Mouse (Mus musculus) midbrain, embryonic 11.5 days (tissue): Measurements from ENCODE around the gene Epb41l4b. TPM values are rescaled to one million over a fixed set of nuclear protein-coding genes. Genes with fewer than 3 reads are reported as not detected.

ENCODE experiments used
- ATAC-seq: fragments of 200-750 bp; cut with Nextera tagmentation; 2 replicates; pipeline ENCODE4 v1.8.0; 2017; ENCODE audit warnings: moderate TSS enrichment, moderate library complexity; ENCODE audit not compliant: low FRiP score
- DNase-seq: peaks from one replicate; pipeline ENCODE4 v3.0.0; 2015; ENCODE audit warnings: low spot score; ENCODE audit errors: missing footprints
- H3K27ac ChIP-seq: fragments of 300-500 bp; sonication (generic); 2 replicates; pipeline ENCODE4 v1.5.1; 2014; ENCODE audit warnings: low read depth, low read length
- H3K27me3 ChIP-seq: fragments of 300-500 bp; sonication (generic); 2 replicates; pipeline ENCODE4 v1.6.1; 2014; ENCODE audit warnings: mild to moderate bottlenecking, low read length, moderate library complexity, mixed read lengths; ENCODE audit not compliant: control insufficient read depth, insufficient read depth
- H3K36me3 ChIP-seq: fragments of 300-500 bp; sonication (generic); 2 replicates; pipeline ENCODE4 v1.6.1; 2014; ENCODE audit warnings: mild to moderate bottlenecking, low read length, moderate library complexity, mixed read lengths; ENCODE audit not compliant: control insufficient read depth, insufficient read depth
- H3K4me1 ChIP-seq: fragments of 300-500 bp; sonication (generic); 2 replicates; pipeline ENCODE4 v1.6.1; 2014; ENCODE audit warnings: low read length; ENCODE audit not compliant: control insufficient read depth, insufficient read depth
- H3K4me2 ChIP-seq: fragments of 300-500 bp; sonication (generic); 2 replicates; pipeline ENCODE4 v1.6.1; 2014; ENCODE audit warnings: mild to moderate bottlenecking, moderate library complexity
- H3K4me3 ChIP-seq: fragments of 300-500 bp; sonication (generic); 2 replicates; pipeline ENCODE4 v1.5.1; 2014; ENCODE audit warnings: low read depth, low read length
- H3K9ac ChIP-seq: fragments of 300-500 bp; sonication (generic); 2 replicates; pipeline ENCODE4 v1.6.1; 2014; ENCODE audit warnings: low read length
- H3K9me3 ChIP-seq: fragments of 300-500 bp; sonication (generic); 2 replicates; pipeline ENCODE4 v1.6.1; 2016; ENCODE audit warnings: low read length; ENCODE audit not compliant: control insufficient read depth
- WGBS: fragments of 180-500 bp; shearing (Covaris S2); extraction: QIAGEN DNeasy Blood & Tissue Kit; methylation state at CpG from one replicate; pipeline ENCODE4 v1.1.7; 2014; 5-methylcytosine and 5-hydroxymethylcytosine counted together
- polyA plus RNA-seq: library from polyadenylated mRNA; unstranded; fragments of >200 nt; fragmentation: Nextera tagmentation; extraction: Ambion mirVana; gene quantifications from 2 replicates; pipeline ENCODE4 v1.2.1, GENCODE M21; 2014

Epb41l4b gene
- polyA plus RNA-seq, 1 experiment from 2014 or later = 0.51 TPM

DNA sequence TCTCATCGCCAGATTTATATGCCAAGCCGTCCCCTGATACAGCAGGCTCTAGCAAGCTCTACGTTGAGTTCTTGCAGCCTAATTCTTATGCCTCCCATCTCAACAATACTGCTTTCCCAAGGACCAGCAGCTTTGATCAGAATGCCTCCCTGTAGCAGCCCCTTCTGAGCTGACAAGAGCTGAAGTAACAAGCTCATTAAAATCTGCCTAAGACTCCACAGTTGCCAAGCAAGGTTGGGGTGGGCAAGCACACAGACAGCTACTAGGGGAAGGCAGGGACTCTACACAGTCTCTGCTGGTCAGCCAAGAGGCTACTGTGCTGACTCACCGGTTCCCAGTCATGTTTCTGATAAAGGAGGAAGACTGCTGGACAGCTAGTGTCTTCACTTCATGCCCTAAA, 33.7 kb downstream of the Epb41l4b start:
- DNase-seq (no peak), ATAC-seq (no peak)
- Histone ChIP-seq H3K9ac (no peak overlapping the region), H3K36me3 (no peaks in the 10 kb centered on the region), H3K27ac (no peak overlapping the region), H3K27me3 (no peaks in the 10 kb centered on the region), H3K4me2 (no peak overlapping the region), H3K9me3 (no peaks in the 10 kb centered on the region), H3K4me1 (no peaks in the 10 kb centered on the region), H3K4me3 (no peak overlapping the region)
- WGBS = 64% methylated on average over 4 of the region's 4 CpGs

DNA sequence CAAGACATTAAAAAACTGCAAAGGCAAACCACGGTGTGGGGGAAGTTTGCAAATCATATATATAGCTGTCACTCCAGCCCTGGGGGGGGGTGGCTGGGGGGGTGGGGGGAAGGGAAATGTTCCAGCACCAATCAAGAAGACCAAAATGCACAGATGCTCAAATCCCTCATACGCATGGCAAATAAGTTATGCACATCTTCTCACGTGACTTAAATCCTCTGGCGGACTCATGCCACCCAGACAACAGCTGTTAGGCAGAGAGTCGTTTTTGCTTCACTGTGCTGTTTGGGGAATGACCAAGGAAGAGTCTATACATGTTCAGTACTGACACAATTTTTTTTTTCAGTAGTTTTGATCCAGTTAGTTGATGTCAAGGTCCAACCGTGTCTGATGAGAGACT, 37.9 kb downstream of the Epb41l4b start:
- 74% methylated on average over 6 of the region's 6 CpGs for WGBS
- DNase-seq (no peak), ATAC-seq (no peak)
- no peaks in the 10 kb centered on the region for H3K27me3 ChIP-seq
- no peak overlapping the region for H3K27ac ChIP-seq
- H3K4me3 ChIP-seq = no peak overlapping the region
- H3K36me3 ChIP-seq = no peaks in the 10 kb centered on the region
- H3K9ac ChIP-seq = no peak overlapping the region
- H3K4me2 ChIP-seq = no peak overlapping the region
- no peaks in the 10 kb centered on the region for H3K4me1 ChIP-seq
- no peaks in the 10 kb centered on the region for H3K9me3 ChIP-seq

- Histone ChIP-seq H3K36me3 (no peaks in the 10 kb centered on the region), H3K9ac (no peak overlapping the region), H3K4me3 (no peak overlapping the region), H3K9me3 (no peaks in the 10 kb centered on the region), H3K27ac (no peak overlapping the region), H3K4me1 (no peaks in the 10 kb centered on the region), H3K4me2 (no peak overlapping the region), H3K27me3 (no peaks in the 10 kb centered on the region)
- WGBS = 37% methylated on average over 4 of the region's 5 CpGs
- no peak for DNase-seq
- ATAC-seq = no peak
Measured at GRCm38 (mm10) chr4:57103830-57104229, 39.4 kb downstream of the Epb41l4b start.

DNA sequence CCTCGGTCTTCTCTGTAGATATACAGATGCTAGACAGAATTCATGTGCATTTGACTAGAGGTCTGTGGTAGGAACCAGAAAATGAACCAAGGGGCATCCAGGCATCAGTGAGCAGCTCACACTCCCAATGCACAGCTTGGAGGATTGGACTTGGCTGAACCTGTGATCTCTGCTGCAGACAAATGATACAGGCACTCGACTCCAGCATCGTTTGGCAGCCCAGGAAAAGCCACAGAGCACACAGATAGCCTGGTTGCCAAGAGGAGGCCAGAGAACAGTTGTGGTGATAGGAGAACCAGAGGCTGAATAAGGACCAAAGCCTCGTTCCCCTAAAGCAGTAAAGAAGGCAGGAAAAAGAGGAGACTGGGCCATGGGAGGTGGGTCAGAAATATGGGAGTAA, 42.1 kb downstream of the Epb41l4b start:
- no peaks in the 10 kb centered on the region for H3K27me3 ChIP-seq
- no peaks in the 10 kb centered on the region for H3K36me3 ChIP-seq
- no peaks in the 10 kb centered on the region for H3K4me1 ChIP-seq
- 83% methylated on average over 4 of the region's 4 CpGs for WGBS
- no peak for ATAC-seq
- no peak overlapping the region for H3K4me2 ChIP-seq
- DNase-seq = no peak
- no peak overlapping the region for H3K4me3 ChIP-seq
- H3K9ac ChIP-seq = no peak overlapping the region
- no peaks in the 10 kb centered on the region for H3K9me3 ChIP-seq
- no peak overlapping the region for H3K27ac ChIP-seq

GRCm38 (mm10) chr4:57097411-57097810, 45.8 kb downstream of the Epb41l4b start:
- Histone ChIP-seq H3K9me3 (no peaks in the 10 kb centered on the region), H3K4me2 (no peak overlapping the region), H3K27me3 (no peaks in the 10 kb centered on the region), H3K4me3 (no peak overlapping the region), H3K36me3 (no peaks in the 10 kb centered on the region), H3K27ac (no peak overlapping the region), H3K4me1 (no peaks in the 10 kb centered on the region), H3K9ac (no peak overlapping the region)
- ATAC-seq (no peak), DNase-seq (no peak)
- 93% methylated on average over 4 of the region's 4 CpGs for WGBS

DNA sequence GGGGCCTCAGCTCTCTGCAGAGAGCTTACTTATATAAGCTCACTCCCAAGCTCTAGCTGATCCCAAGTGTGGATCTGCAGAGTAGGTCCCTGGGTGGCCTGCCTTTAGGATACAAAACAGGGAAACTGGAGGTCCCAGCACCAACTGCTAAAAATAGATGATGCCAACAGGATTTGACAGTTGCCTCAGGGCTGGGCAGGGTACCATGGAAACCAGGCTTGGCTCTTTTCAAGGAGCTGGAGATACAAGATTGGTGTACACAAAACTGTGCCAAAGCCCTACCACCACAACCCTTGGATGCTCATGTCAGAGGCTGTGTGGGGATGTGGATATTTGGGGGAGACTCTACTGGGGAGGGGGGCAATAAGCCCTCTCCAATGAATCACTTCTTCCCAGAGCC, 47.7 kb downstream of the Epb41l4b start:
- DNase-seq = no peak
- no peaks in the 10 kb centered on the region for H3K9me3 ChIP-seq
- H3K27me3 ChIP-seq = no peaks in the 10 kb centered on the region
- ATAC-seq = no peak
- H3K4me2 ChIP-seq = no peak overlapping the region
- no peaks in the 10 kb centered on the region for H3K36me3 ChIP-seq
- H3K4me1 ChIP-seq = peaks cover 12% of the 10 kb centered on the region
- H3K4me3 ChIP-seq = no peak overlapping the region
- no peak overlapping the region for H3K27ac ChIP-seq
- H3K9ac ChIP-seq = no peak overlapping the region

DNA sequence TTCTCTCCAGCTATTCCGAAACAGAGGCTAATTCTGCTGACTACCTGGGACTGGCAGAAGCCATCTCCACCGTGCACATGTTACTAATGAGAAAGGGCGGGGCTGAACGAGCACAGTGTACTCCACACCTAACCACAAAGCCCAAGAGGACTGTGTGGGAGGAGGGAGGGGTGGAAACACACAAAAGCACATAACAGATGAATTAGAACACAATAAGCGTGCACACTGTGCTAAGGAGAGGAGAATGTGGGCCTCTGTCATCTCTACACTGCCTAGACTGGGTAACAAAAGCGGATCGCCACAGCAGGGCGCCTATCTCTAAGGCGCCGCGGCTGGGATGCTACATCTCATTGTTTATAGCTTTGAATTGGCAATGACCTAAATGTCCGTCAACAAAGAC, 51.9 kb downstream of the Epb41l4b start:
- no peaks in the 10 kb centered on the region for H3K9me3 ChIP-seq
- 0 out of 2 replicates have a peak overlapping the region, but pooled peaks have one; percentile 30 for H3K9ac ChIP-seq
- H3K27ac ChIP-seq = peak overlapping the region; percentile 11; the same call in 1 of the 2 replicates
- DNase-seq (peak; percentile 93), ATAC-seq (peak; percentile 92)
- H3K4me2 ChIP-seq = peak overlapping the region; percentile 16; the same call in 1 of the 2 replicates
- H3K27me3 ChIP-seq = no peaks in the 10 kb centered on the region
- no peaks in the 10 kb centered on the region for H3K36me3 ChIP-seq
- peaks cover 12% of the 10 kb centered on the region for H3K4me1 ChIP-seq
- no peak overlapping the region for H3K4me3 ChIP-seq
- 32% methylated on average over 12 of the region's 12 CpGs for WGBS

GRCm38 (mm10) chr4:57088301-57088700, 54.9 kb downstream of the Epb41l4b start:
- Histone ChIP-seq H3K4me1 (peaks cover 16% of the 10 kb centered on the region), H3K4me2 (no peak overlapping the region), H3K9me3 (no peaks in the 10 kb centered on the region), H3K4me3 (no peak overlapping the region), H3K9ac (no peak overlapping the region), H3K27ac (no peak overlapping the region), H3K36me3 (no peaks in the 10 kb centered on the region), H3K27me3 (no peaks in the 10 kb centered on the region)
- WGBS = 85% methylated on average over 4 of the region's 4 CpGs
- no peak for ATAC-seq
- DNase-seq = no peak

DNA sequence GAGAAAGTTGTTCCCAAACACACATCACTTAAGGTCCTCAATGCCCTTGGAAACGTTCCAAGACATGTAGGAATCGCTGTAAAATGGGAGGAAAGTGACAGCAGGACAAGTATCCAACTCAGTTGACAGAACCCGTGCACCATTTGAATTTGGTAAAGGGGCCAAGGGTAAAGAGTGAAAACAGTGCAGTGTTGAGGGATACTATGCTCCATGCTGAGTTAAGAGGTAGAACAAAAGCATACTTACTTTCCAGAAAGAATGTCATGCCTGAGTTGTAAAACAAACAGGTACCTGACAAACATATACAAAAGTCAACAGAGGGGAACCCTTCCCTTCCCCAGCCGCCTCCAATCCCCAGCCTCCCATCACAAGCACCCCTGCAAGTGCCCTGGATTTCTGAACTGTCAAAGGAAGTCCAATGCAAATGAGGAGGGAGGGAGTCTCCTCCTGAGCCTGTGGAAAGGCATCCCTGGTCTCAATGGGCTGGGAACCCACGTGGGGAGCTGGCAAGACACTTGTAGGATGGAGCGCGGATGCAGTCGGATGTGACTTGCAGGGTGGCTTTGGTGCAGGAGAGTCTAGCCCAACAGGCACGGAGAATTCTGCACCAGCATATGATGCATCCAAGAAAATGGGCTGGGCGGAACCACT, 57.4 kb downstream of the Epb41l4b start:
- ATAC-seq (no peak), DNase-seq (no peak)
- no peak overlapping the region for H3K27ac ChIP-seq
- H3K4me1 ChIP-seq = peaks cover 5% of the 10 kb centered on the region; the same call in 1 of the 2 replicates
- no peaks in the 10 kb centered on the region for H3K27me3 ChIP-seq
- no peak overlapping the region for H3K4me3 ChIP-seq
- 63% methylated on average over 10 of the region's 10 CpGs for WGBS
- H3K9me3 ChIP-seq = no peaks in the 10 kb centered on the region
- H3K4me2 ChIP-seq = no peak overlapping the region
- H3K9ac ChIP-seq = no peak overlapping the region; the same call in 1 of the 2 replicates
- no peaks in the 10 kb centered on the region for H3K36me3 ChIP-seq
